ENCODE assay signal across 8 mouse cellular contexts in the genomic region with DNA sequence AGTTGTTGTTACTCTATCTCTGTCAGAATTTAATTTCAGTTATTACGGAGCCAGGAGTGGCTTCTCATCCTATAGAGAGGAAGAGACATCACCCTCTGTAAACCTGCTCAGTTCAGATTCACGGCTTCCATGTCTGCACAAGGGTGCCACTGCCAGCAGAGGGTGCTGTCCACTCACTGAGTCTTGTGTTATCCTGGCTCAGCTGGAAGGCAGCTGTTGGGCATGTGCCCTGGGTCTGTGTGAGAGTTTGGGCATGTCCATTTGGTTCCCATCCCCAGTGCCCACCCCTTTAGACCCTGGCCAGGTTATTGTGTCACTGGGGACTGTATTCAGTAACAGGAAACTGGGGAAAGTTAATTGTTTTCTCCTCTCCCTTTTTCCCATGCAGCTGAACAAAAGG. TPM values are rescaled to one million over a fixed set of nuclear protein-coding genes. Genes with fewer than 3 reads are reported as not detected.
A peak's percentile ranks its signal among the peaks of the same experiment; 100 is the strongest.
DNase-seq lines count a peak whose midpoint lies in the region; ATAC-seq and TF ChIP-seq lines count a peak whose summit lies in the region.

No protein-coding gene starts in this region.

- no peak overlapping the region for H3K4me2 ChIP-seq in lung, postnatal 0 days (replicated peaks; ENCODE audit: low read depth, low read length)

- WGBS in bone marrow, adult 2 months, result 33% methylated on average over 2 of the region's 2 CpGs
- WGBS in lung, postnatal 0 days, result 33% methylated on average over 2 of the region's 2 CpGs

- TF ChIP-seq POLR2A in bone marrow, adult 2 months (IDR thresholded peaks at IDR 0.05; ENCODE audit: borderline replicate concordance, control insufficient read depth, low read depth, low read length), result no peak

- no peak overlapping the region for H3K9ac ChIP-seq in lung, postnatal 0 days (replicated peaks; ENCODE audit: low read depth)

- peak; percentile 82 for ATAC-seq in erythroid progenitor cell, adult 5-6 weeks (replicated peaks; ENCODE audit: low FRiP score, poor library complexity, severe bottlenecking)
- peak; percentile 87 for ATAC-seq in lung, postnatal 0 days

- no peak overlapping the region for H3K27ac ChIP-seq in bone marrow, adult 2 months (ENCODE audit: control insufficient read depth, insufficient read depth, low read depth, low read length, poor library complexity)
- H3K27ac ChIP-seq in lung, postnatal 0 days (ENCODE audit: low read length), result no peak overlapping the region

- intact Hi-C loops in heart, postnatal 25 days (cut with DNase I), result loop anchor here (1.0 to 5.0 kb wide), 3 partner anchors 34 to 189 kb away; no protein-coding TSS in a partner anchor

- no peaks in the 10 kb centered on the region for H3K27me3 ChIP-seq in lung, postnatal 0 days (replicated peaks; ENCODE audit: insufficient read depth, low read length)

- TF ChIP-seq CTCF in bone marrow, adult 2 months (IDR thresholded peaks at IDR 0.05; ENCODE audit: control insufficient read depth, insufficient read depth, low read length), result peak; percentile 100
- TF ChIP-seq CTCF in lung, postnatal 0 days (IDR thresholded peaks at IDR 0.05), result peak; percentile 99

- no peaks in the 10 kb centered on the region; the same call in 1 of the 2 replicates for H3K36me3 ChIP-seq in lung, postnatal 0 days (ENCODE audit: insufficient read depth, low read length)

- H3K4me1 ChIP-seq in bone marrow, adult 2 months (ENCODE audit: control insufficient read depth, insufficient read depth, low read length), result no peaks in the 10 kb centered on the region
- no peaks in the 10 kb centered on the region for H3K4me1 ChIP-seq in lung, postnatal 0 days (ENCODE audit: insufficient read depth, low read depth, low read length)

- peak; percentile 70 for DNase-seq in ES-CJ7 (ENCODE audit: low read depth, low spot score)
- DNase-seq in heart, postnatal 25 days (ENCODE audit: low spot score), result peak; percentile 73
- peak; percentile 73 for DNase-seq in layer of hippocampus, adult 9-10 months (ENCODE audit: low spot score)
- DNase-seq in lung, postnatal 0 days (ENCODE audit: low spot score), result peak; percentile 86
- DNase-seq in right cerebral cortex, adult 2 months (ENCODE audit: low spot score in 2 of 2), result peak; percentile 77 to 86
- DNase-seq in urinary bladder, adult 2 months (ENCODE audit: low spot score), result peak; percentile 70

- H3K4me3 ChIP-seq in bone marrow, adult 2 months (replicated peaks; ENCODE audit: control insufficient read depth, low read depth, low read length), result no peak overlapping the region
- no peak overlapping the region for H3K4me3 ChIP-seq in lung, postnatal 0 days (ENCODE audit: low read depth, low read length)

- H3K9me3 ChIP-seq in lung, postnatal 0 days (ENCODE audit: low read length), result no peaks in the 10 kb centered on the region

- no peak for TF ChIP-seq EP300 in lung, postnatal 0 days (IDR thresholded peaks at IDR 0.05)

RNA-seq across cellular contexts. Expression of a gene that starts 55.7 kb away (rescaled TPM):
- polyA plus RNA-seq in bone marrow, adult 2 months (2011; ENCODE audit: insufficient read depth, insufficient read length, low replicate concordance, missing spikeins), result 5.3 and 5.5 TPM in 2 replicates
- 7.9 and 18.0 TPM in 2 replicates for total RNA-seq in erythroid progenitor cell, adult 5-6 weeks (2015; ENCODE audit: low replicate concordance)
- total RNA-seq in erythroid progenitor cell, adult 5-6 weeks (2017; ENCODE audit: low replicate concordance), result 4.7 and 6.4 TPM in 2 replicates
- 10 to 100 TPM; 28.9 to 31.3 TPM for total RNA-seq in heart, postnatal 25 days (2021)
- 11.9 and 12.9 TPM in 2 replicates for polyA plus RNA-seq in lung, postnatal 0 days (2015; fragmentation: Nextera tagmentation; extraction: Ambion mirVana)
- 16.5 and 23.3 TPM in 2 replicates for polyA plus RNA-seq in urinary bladder, adult 2 months (2012; rRNA removed)

RNA-seq across cellular contexts. Expression of a gene that starts 55.8 kb away (rescaled TPM):
- polyA plus RNA-seq in bone marrow, adult 2 months (2011; ENCODE audit: insufficient read depth, insufficient read length, low replicate concordance, missing spikeins), result 23.6 and 26.4 TPM in 2 replicates
- total RNA-seq in erythroid progenitor cell, adult 5-6 weeks (2015; ENCODE audit: low replicate concordance), result 49.9 and 53.7 TPM in 2 replicates
- 91.4 and 96.3 TPM in 2 replicates for total RNA-seq in erythroid progenitor cell, adult 5-6 weeks (2017; ENCODE audit: low replicate concordance)
- total RNA-seq in heart, postnatal 25 days (2021), result 10 to 100 TPM; 16.0 to 17.5 TPM
- polyA plus RNA-seq in lung, postnatal 0 days (2015; fragmentation: Nextera tagmentation; extraction: Ambion mirVana), result 9.9 and 11.0 TPM in 2 replicates
- 29.4 and 33.8 TPM in 2 replicates for polyA plus RNA-seq in urinary bladder, adult 2 months (2012; rRNA removed)
